Mouse (Mus musculus) ES-E14 (cell line): Measurements from ENCODE around the gene Spsb1. TPM values are rescaled to one million over a fixed set of nuclear protein-coding genes. Genes with fewer than 3 reads are reported as not detected.

ENCODE experiments used
- DNase-seq: peaks from one replicate; pipeline ENCODE4 v3.0.0-alpha.2; 2013; ENCODE audit warnings: low read depth, low spot score
- H3K27ac ChIP-seq: 2 replicates; pipeline ENCODE4 v1.5.1; 2012; ENCODE audit warnings: low read depth, mild to moderate bottlenecking, low read length, moderate library complexity, mixed read lengths; ENCODE audit not compliant: poor library complexity, insufficient read depth, severe bottlenecking
- H3K36me3 ChIP-seq: 2 replicates; pipeline ENCODE4 v1.6.1; 2012; ENCODE audit warnings: mild to moderate bottlenecking, low read length, moderate library complexity, mixed read lengths; ENCODE audit not compliant: control insufficient read depth, poor library complexity, insufficient read depth, severe bottlenecking
- H3K4me1 ChIP-seq, 2 experiments: fragments of 150-350 bp in 1 of 2; sonication (generic) in 1 of 2; 2 replicates each; pipeline ENCODE4 v1.6.1; 2012; ENCODE audit warnings: low read length in 2 of 2, mild to moderate bottlenecking in 1 of 2, mixed read lengths in 1 of 2; ENCODE audit not compliant: control insufficient read depth in 2 of 2, insufficient read depth in 2 of 2, poor library complexity in 1 of 2
- H3K4me3 ChIP-seq, 2 experiments: fragments of 150-350 bp in 1 of 2; sonication (generic) in 1 of 2; 2 replicates each; pipeline ENCODE4 v1.5.1; 2012; ENCODE audit warnings: low read length in 2 of 2, low read depth in 1 of 2, mild to moderate bottlenecking in 1 of 2, mixed read lengths in 1 of 2; ENCODE audit not compliant: insufficient read depth in 1 of 2, poor library complexity in 1 of 2, severe bottlenecking in 1 of 2
- H3K9ac ChIP-seq: 2 replicates; pipeline ENCODE4 v1.6.1; 2012; ENCODE audit warnings: low read depth, mild to moderate bottlenecking, low read length, mixed read lengths; ENCODE audit not compliant: poor library complexity, insufficient read depth, severe bottlenecking
- H3K9me3 ChIP-seq: fragments of 150-350 bp; sonication (generic); 2 replicates; pipeline ENCODE4 v1.6.1; 2012; ENCODE audit warnings: low read depth, mild to moderate bottlenecking, low read length; ENCODE audit not compliant: control insufficient read depth, insufficient read depth
- CHD2 ChIP-seq: IDR thresholded peaks from 2 replicates; pipeline ENCODE4 v1.6.1; 2014; ENCODE audit warnings: mild to moderate bottlenecking, low read depth, low read length, inconsistent platforms
- HCFC1 ChIP-seq: IDR thresholded peaks from 2 replicates; pipeline ENCODE4 v1.6.1; 2012; ENCODE audit warnings: low read length, inconsistent platforms, borderline replicate concordance; ENCODE audit not compliant: insufficient read depth
- MAFK ChIP-seq: IDR thresholded peaks from 2 replicates; pipeline ENCODE4 v1.6.1; 2014; ENCODE audit warnings: mild to moderate bottlenecking, low read depth, low read length, inconsistent platforms; ENCODE audit not compliant: insufficient read depth
- ZC3H11A ChIP-seq: IDR thresholded peaks from 2 replicates; pipeline ENCODE4 v1.6.1; 2012; ENCODE audit warnings: low read depth, mild to moderate bottlenecking, inconsistent platforms, low read length, borderline replicate concordance
- ZNF384 ChIP-seq: IDR thresholded peaks from 2 replicates; pipeline ENCODE4 v1.6.1; 2012; ENCODE audit warnings: low read depth, low read length, inconsistent platforms
- in situ Hi-C, 2 experiments: fragments of 600-800 bp; cut with MboI; formaldehyde crosslinking; loops; one replicate each; pipeline ENCODE4 v1.15.1; 2025; ENCODE audit warnings: low sequenced_read_pairs in 2 of 2, inconsistent platforms in 1 of 2; ENCODE audit not compliant: unreplicated experiment in 2 of 2
- total RNA-seq: library from RNA; depleted of rRNA; stranded (reverse); fragments of 300-350 nt; gene quantifications from 2 replicates; pipeline ENCODE4 v1.2.3, GENCODE M21; 2012

Spsb1 gene
- total RNA-seq, 1 experiment, result 12.0 TPM

GRCm38 (mm10) chr4:149868009-149868408 lies 86.8 kb downstream of the Spsb1 start:
- in situ Hi-C loops, result no loop called here
- TF ChIP-seq ZC3H11A (no peak), ZNF384 (no peak), CHD2 (no peak), HCFC1 (no peak), MAFK (no peak)
- DNase-seq, result no peak
- no peak overlapping the region for H3K9ac ChIP-seq
- no peaks in the 10 kb centered on the region for H3K9me3 ChIP-seq
- H3K4me1 ChIP-seq, result no peaks in the 10 kb centered on the region
- H3K27ac ChIP-seq, result no peak overlapping the region
- H3K36me3 ChIP-seq, result no peaks in the 10 kb centered on the region
- no peak overlapping the region for H3K4me3 ChIP-seq

- in situ Hi-C loops, result no loop called here
- Histone ChIP-seq H3K9ac (no peak overlapping the region), H3K4me1 (no peaks in the 10 kb centered on the region), H3K27ac (no peak overlapping the region), H3K36me3 (no peaks in the 10 kb centered on the region), H3K4me3 (no peak overlapping the region), H3K9me3 (no peaks in the 10 kb centered on the region)
- TF ChIP-seq ZNF384 (no peak), ZC3H11A (no peak), MAFK (no peak), HCFC1 (no peak)
- DNase-seq, result no peak
Measured at GRCm38 (mm10) chr4:149867351-149867750, 87.5 kb downstream of the Spsb1 start.

GRCm38 (mm10) chr4:149864395-149864794 lies 90.4 kb downstream of the Spsb1 start:
- DNase-seq, result no peak
- no peak overlapping the region for H3K4me3 ChIP-seq
- no peaks in the 10 kb centered on the region for H3K36me3 ChIP-seq
- TF ChIP-seq MAFK (no peak), ZC3H11A (no peak), HCFC1 (no peak), ZNF384 (no peak), CHD2 (no peak)
- in situ Hi-C loops, result no loop called here
- no peaks in the 10 kb centered on the region for H3K4me1 ChIP-seq
- H3K9me3 ChIP-seq, result no peaks in the 10 kb centered on the region
- no peak overlapping the region for H3K27ac ChIP-seq
- H3K9ac ChIP-seq, result no peak overlapping the region

- Histone ChIP-seq H3K36me3 (no peaks in the 10 kb centered on the region), H3K9ac (no peak overlapping the region), H3K4me3 (no peak overlapping the region), H3K4me1 (no peaks in the 10 kb centered on the region), H3K9me3 (no peaks in the 10 kb centered on the region), H3K27ac (no peak overlapping the region)
- in situ Hi-C loops, result no loop called here
- DNase-seq, result no peak
- TF ChIP-seq ZNF384, result no peak
- no peak for TF ChIP-seq MAFK
- no peak for TF ChIP-seq CHD2
- no peak for TF ChIP-seq HCFC1
- TF ChIP-seq ZC3H11A, result no peak
Measured at GRCm38 (mm10) chr4:149863522-149863921, 91.3 kb downstream of the Spsb1 start.

GRCm38 (mm10) chr4:149860393-149860792 lies 94.5 kb downstream of the Spsb1 start:
- Histone ChIP-seq H3K27ac (no peak overlapping the region), H3K4me1 (peaks cover 0 to 2% of the 10 kb centered on the region in 2 experiments; a peak in 1 of 4 replicates), H3K36me3 (no peaks in the 10 kb centered on the region), H3K9ac (no peak overlapping the region), H3K4me3 (no peak overlapping the region), H3K9me3 (no peaks in the 10 kb centered on the region)
- in situ Hi-C loops, result no loop called here
- no peak for DNase-seq
- TF ChIP-seq MAFK (peak; percentile 67; the same call in 1 of the 2 replicates), ZNF384 (no peak), HCFC1 (no peak), CHD2 (no peak), ZC3H11A (no peak)
